Mouse (Mus musculus): ENCODE results near the gene Nmral1.

DNA sequence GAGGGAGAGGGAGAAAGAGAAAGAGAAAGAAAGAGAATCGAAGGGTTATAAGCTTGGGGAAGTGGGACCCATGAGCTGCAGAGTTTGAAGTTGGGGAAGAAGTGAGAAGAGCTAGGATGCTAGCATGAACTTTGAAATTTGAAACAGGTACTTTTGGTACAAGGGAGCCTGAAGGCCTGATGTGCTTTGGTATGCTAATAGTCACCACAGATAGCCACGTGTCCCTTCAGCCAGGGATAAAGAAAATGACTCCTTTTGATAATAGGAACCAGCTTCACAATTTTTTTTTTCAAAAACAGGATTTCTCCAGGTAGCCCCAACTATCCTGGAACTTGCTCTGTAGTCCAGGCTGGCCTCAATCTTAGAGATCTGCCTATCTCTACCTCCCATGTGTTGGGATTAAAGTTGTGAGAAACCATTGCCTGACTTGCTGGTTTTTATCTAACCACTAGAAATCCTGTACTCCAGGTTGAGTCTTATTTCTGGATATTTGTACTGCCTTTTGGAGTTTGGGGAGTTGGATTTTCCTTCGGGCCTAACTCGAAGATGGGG, 36.5 kb downstream of the Nmral1 start:
- TF ChIP-seq CTCF (IDR thresholded peaks at IDR 0.05; ENCODE audit: low read depth) (no peak), EP300 (IDR thresholded peaks at IDR 0.05; ENCODE audit: low read depth) (no peak)
